Mouse (Mus musculus): Measurements from ENCODE around the gene Mdm2. TPM values are rescaled to one million over a fixed set of nuclear protein-coding genes. Genes with fewer than 3 reads are reported as not detected.

The Mdm2 gene
- polyA plus RNA-seq, 1 experiment = 61.6 TPM

DNA sequence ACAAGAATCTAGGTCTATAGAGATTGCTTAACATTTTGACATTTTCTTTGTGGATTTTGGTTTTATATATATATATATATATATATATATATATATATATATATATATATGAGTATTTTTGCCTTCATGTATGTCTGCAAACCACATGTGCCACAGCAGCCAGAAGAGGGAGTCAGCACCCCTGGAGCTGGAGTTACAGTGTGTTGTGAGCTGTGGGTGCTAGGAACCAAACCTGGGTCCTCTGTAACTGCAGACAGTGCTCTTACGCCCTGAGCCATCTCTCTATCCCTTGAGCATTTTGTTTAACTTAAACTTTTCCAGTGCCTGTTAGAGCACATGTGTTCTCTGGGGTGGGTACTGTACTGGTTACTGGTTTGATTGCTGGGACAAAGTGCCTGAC, 36.6 kb downstream of the Mdm2 start:
- TF ChIP-seq POLR2A (IDR thresholded peaks at IDR 0.05; ENCODE audit: extremely low read depth, insufficient read depth, low read length) (no peak), CTCF (IDR thresholded peaks at IDR 0.05; ENCODE audit: extremely low read depth, insufficient read depth, low read length) (no peak)
- no peak overlapping the region for H3K4me3 ChIP-seq (ENCODE audit: insufficient read depth, low read length)
- H3K27ac ChIP-seq (ENCODE audit: insufficient read depth, low read length) = no peak overlapping the region
- no peaks in the 10 kb centered on the region for H3K4me1 ChIP-seq (ENCODE audit: control insufficient read depth, insufficient read depth, low read length)

GRCm38 (mm10) chr10:117672693-117673092, 37.9 kb downstream of the Mdm2 start:
- TF ChIP-seq POLR2A (IDR thresholded peaks at IDR 0.05; ENCODE audit: extremely low read depth, insufficient read depth, low read length) (no peak), CTCF (IDR thresholded peaks at IDR 0.05; ENCODE audit: extremely low read depth, insufficient read depth, low read length) (no peak)
- Histone ChIP-seq H3K27ac (ENCODE audit: insufficient read depth, low read length) (no peak overlapping the region), H3K4me3 (ENCODE audit: insufficient read depth, low read length) (no peak overlapping the region), H3K4me1 (ENCODE audit: control insufficient read depth, insufficient read depth, low read length) (no peaks in the 10 kb centered on the region)

DNA sequence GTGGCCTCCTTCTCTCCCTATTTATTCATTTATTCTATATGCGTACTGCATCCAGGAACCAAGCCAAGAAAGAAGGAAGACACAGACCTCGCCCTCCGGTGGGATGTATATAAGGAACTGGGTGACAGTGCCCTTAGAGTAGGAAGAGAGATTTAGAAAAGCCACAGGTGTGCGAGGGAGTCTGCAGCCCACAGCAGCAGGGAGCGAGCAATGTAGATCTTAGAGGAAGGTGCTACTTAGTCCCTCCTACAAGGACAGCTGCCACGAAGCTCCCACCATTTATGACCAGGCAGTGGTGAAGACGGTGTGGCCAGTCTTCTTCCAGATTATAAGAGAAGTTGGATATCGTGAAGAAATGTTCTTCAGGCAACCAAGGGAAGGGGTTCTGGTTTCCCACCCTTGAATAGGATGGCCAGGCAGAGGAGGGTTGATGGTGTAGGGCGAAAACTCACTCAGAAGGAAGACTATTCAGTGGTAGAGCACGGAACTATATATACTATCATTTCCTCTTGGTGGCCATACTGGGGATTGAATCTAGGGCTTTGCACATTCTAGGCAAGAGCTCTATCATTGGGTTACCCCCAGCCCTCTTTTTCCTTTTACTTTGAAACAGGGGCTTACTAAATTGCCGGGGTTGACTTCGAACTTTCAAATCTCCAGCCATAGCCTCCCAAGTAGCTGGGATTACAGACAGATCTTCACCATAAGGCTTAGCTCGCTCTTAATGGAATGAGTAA, 38.5 kb downstream of the Mdm2 start:
- Histone ChIP-seq H3K4me1 (ENCODE audit: control insufficient read depth, insufficient read depth, low read length) (no peaks in the 10 kb centered on the region), H3K4me3 (ENCODE audit: insufficient read depth, low read length) (no peak overlapping the region), H3K27ac (ENCODE audit: insufficient read depth, low read length) (no peak overlapping the region)
- no peak for TF ChIP-seq CTCF (IDR thresholded peaks at IDR 0.05; ENCODE audit: extremely low read depth, insufficient read depth, low read length)
- no peak for TF ChIP-seq POLR2A (IDR thresholded peaks at IDR 0.05; ENCODE audit: extremely low read depth, insufficient read depth, low read length)

- TF ChIP-seq CTCF (IDR thresholded peaks at IDR 0.05; ENCODE audit: extremely low read depth, insufficient read depth, low read length) = no peak
- TF ChIP-seq POLR2A (IDR thresholded peaks at IDR 0.05; ENCODE audit: extremely low read depth, insufficient read depth, low read length) = no peak
- no peak overlapping the region for H3K27ac ChIP-seq (ENCODE audit: insufficient read depth, low read length)
- no peaks in the 10 kb centered on the region for H3K4me1 ChIP-seq (ENCODE audit: control insufficient read depth, insufficient read depth, low read length)
- H3K4me3 ChIP-seq (ENCODE audit: insufficient read depth, low read length) = no peak overlapping the region
Measured at GRCm38 (mm10) chr10:117671266-117671665, 39.3 kb downstream of the Mdm2 start.

DNA sequence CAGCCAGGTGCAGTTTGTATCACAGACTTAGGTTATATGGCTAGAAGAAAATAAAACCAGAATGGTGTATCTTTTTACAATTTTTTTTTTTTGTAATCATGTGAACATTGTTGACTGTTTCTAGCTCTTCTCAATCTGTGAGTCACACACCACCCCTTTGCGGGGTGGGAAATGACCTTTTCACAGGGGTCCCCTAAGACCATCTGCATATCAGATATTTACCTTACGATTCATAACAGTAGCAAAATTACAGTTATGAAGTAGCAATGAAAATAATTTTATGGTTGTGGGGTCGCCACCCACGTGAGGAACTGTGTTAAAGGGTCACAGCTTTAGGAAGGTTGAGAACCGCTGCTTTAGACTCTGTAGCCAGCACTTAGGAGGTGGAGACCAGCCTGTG, 39.8 kb downstream of the Mdm2 start:
- TF ChIP-seq CTCF (IDR thresholded peaks at IDR 0.05; ENCODE audit: extremely low read depth, insufficient read depth, low read length) (no peak), POLR2A (IDR thresholded peaks at IDR 0.05; ENCODE audit: extremely low read depth, insufficient read depth, low read length) (no peak)
- Histone ChIP-seq H3K4me1 (ENCODE audit: control insufficient read depth, insufficient read depth, low read length) (no peaks in the 10 kb centered on the region), H3K27ac (ENCODE audit: insufficient read depth, low read length) (no peak overlapping the region), H3K4me3 (ENCODE audit: insufficient read depth, low read length) (no peak overlapping the region)

GRCm38 (mm10) chr10:117670092-117670491, 40.5 kb downstream of the Mdm2 start:
- H3K27ac ChIP-seq (ENCODE audit: insufficient read depth, low read length) = no peak overlapping the region
- TF ChIP-seq CTCF (IDR thresholded peaks at IDR 0.05; ENCODE audit: extremely low read depth, insufficient read depth, low read length) (no peak), POLR2A (IDR thresholded peaks at IDR 0.05; ENCODE audit: extremely low read depth, insufficient read depth, low read length) (no peak)
- H3K4me3 ChIP-seq (ENCODE audit: insufficient read depth, low read length) = no peak overlapping the region
- no peaks in the 10 kb centered on the region for H3K4me1 ChIP-seq (ENCODE audit: control insufficient read depth, insufficient read depth, low read length)

DNA sequence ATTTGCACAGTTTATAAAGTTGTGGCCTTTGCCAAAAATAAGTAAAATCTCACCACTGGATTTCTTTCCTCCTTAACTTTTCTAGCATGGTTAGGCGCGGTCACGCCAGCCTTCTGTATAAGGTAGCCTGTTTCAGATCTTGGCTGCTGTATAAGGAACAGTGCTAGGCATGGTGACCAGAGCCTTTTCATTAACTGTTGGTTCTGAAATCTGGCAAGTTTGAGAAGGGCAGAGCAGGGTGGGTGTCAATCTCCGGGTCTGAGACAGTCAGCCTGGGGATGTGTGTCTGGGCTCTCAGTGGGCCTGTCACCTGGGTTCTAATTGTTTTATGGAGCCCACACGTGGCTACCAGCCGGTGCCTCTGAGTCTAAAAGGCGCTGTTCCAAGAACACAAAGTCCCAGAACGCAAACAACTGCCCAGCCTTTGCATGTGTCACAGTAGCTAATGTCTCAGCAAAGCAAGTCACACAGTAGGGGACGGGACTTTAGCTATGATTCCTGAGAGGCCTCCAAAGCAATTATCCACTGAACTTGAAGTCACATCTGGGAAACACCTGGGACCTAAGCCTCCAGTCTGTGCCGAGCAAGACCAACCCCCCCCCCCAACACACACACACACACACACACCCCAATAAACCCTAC, 41.0 kb downstream of the Mdm2 start:
- no peaks in the 10 kb centered on the region for H3K4me1 ChIP-seq (ENCODE audit: control insufficient read depth, insufficient read depth, low read length)
- no peak overlapping the region for H3K4me3 ChIP-seq (ENCODE audit: insufficient read depth, low read length)
- H3K27ac ChIP-seq (ENCODE audit: insufficient read depth, low read length) = peak overlapping the region; percentile 86
- no peak for TF ChIP-seq POLR2A (IDR thresholded peaks at IDR 0.05; ENCODE audit: extremely low read depth, insufficient read depth, low read length)
- no peak for TF ChIP-seq CTCF (IDR thresholded peaks at IDR 0.05; ENCODE audit: extremely low read depth, insufficient read depth, low read length)

- no peak overlapping the region for H3K27ac ChIP-seq (ENCODE audit: insufficient read depth, low read length)
- no peak overlapping the region for H3K4me3 ChIP-seq (ENCODE audit: insufficient read depth, low read length)
- TF ChIP-seq CTCF (IDR thresholded peaks at IDR 0.05; ENCODE audit: extremely low read depth, insufficient read depth, low read length) = no peak
- no peaks in the 10 kb centered on the region for H3K4me1 ChIP-seq (ENCODE audit: control insufficient read depth, insufficient read depth, low read length)
Measured at GRCm38 (mm10) chr10:117668546-117669300, 41.8 kb downstream of the Mdm2 start.

DNA sequence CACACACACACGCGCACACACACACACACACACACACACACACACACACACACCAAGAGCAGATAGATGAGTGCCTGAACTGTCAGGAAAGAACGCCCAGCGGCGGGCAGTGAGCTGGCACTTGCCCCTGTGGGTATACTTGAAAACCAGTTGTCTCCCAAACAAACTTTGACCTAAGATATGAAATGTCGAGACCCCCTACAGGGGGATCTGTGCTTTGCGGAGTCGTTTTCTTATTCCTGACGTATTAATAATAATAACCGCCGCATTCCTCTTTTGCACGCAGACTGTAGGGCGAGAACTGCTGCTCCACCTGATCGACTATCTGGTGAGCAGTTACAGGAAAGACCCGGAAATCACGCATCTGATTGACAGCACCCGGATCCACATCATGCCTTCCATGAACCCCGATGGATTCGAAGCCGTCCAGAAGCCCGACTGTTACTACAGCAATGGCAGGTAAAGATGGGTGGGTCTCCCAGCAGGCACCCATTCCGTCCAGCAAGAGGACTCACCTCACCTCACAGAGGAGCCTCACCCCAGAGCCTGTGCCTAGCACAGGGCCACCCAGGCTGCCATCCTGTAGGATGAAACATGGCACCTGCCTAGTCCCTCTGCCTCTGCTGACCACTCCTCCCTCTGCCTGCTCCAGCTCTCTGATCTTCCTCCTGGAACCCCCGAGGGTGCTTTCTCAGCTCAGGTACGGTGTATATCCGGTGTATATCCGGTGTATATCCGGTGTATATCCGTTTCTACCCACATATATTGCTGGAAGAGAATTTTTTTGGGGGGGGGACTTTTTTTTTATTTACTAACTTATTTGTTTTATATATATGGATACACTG, 42.7 kb downstream of the Mdm2 start:
- Histone ChIP-seq H3K4me1 (ENCODE audit: control insufficient read depth, insufficient read depth, low read length) (no peaks in the 10 kb centered on the region), H3K4me3 (ENCODE audit: insufficient read depth, low read length) (no peak overlapping the region), H3K27ac (ENCODE audit: insufficient read depth, low read length) (no peak overlapping the region)
- no peak for TF ChIP-seq CTCF (IDR thresholded peaks at IDR 0.05; ENCODE audit: extremely low read depth, insufficient read depth, low read length)
- TF ChIP-seq POLR2A (IDR thresholded peaks at IDR 0.05; ENCODE audit: extremely low read depth, insufficient read depth, low read length) = no peak
